Mouse (Mus musculus) heart, adult 2 months (tissue): Measurements from ENCODE around the gene Pcsk6. TPM values are rescaled to one million over a fixed set of nuclear protein-coding genes. Genes with fewer than 3 reads are reported as not detected.
A peak's percentile ranks its signal among the peaks of the same experiment; 100 is the strongest.

Experiments
- DNase-seq, 2 experiments: peaks; one replicate each; pipeline ENCODE4 v3.0.0; 2021
- H3K27ac ChIP-seq: fragments of 200-600 bp; 2 replicates; pipeline ENCODE4 v1.8.1; 2022
- H3K27me3 ChIP-seq: fragments of 200-500 bp; 2 replicates; pipeline ENCODE4 v1.6.1; 2012; ENCODE audit warnings: mild to moderate bottlenecking, low read length, inconsistent platforms, mixed read lengths; ENCODE audit not compliant: control insufficient read depth, insufficient read depth
- H3K36me3 ChIP-seq: fragments of 200-500 bp; 2 replicates; pipeline ENCODE4 v1.6.1; 2012; ENCODE audit warnings: low read length, inconsistent platforms; ENCODE audit not compliant: control insufficient read depth, insufficient read depth
- H3K4me1 ChIP-seq: fragments of 200-500 bp; 2 replicates; pipeline ENCODE4 v1.6.1; 2011; ENCODE audit warnings: low read length; ENCODE audit not compliant: control insufficient read depth, insufficient read depth
- H3K4me3 ChIP-seq: fragments of 200-600 bp; 2 replicates; pipeline ENCODE4 v1.8.1; 2022
- H3K79me2 ChIP-seq: fragments of 200-500 bp; replicated peaks from 2 replicates; pipeline ENCODE4 v1.6.1; 2012; ENCODE audit warnings: mild to moderate bottlenecking, inconsistent platforms, low read length, moderate library complexity, mixed read lengths; ENCODE audit not compliant: control insufficient read depth, insufficient read depth
- H3K9ac ChIP-seq: fragments of 200-500 bp; 2 replicates; pipeline ENCODE4 v1.6.1; 2012; ENCODE audit warnings: low read depth, mild to moderate bottlenecking, control low read depth, inconsistent platforms, low read length, mixed read lengths
- CTCF ChIP-seq: fragments of 200-600 bp; IDR thresholded peaks from 2 replicates; pipeline ENCODE4 v1.8.1; 2022; ENCODE audit warnings: antibody characterized with exemption, mild to moderate bottlenecking, moderate library complexity
- EP300 ChIP-seq: fragments of 200-500 bp; IDR thresholded peaks from 2 replicates; pipeline ENCODE4 v1.6.1; 2011; ENCODE audit warnings: low read depth, low read length, control low read depth; ENCODE audit not compliant: insufficient read depth
- POLR2A ChIP-seq: fragments of 200-500 bp; IDR thresholded peaks from 2 replicates; pipeline ENCODE4 v1.6.1; 2011; ENCODE audit warnings: mild to moderate bottlenecking, low read depth, low read length, control low read depth; ENCODE audit not compliant: insufficient read depth
- WGBS: fragments of 180-500 bp; shearing (Covaris S2); methylation state at CpG from one replicate; pipeline ENCODE4 v1.1.7; 2018; 5-methylcytosine and 5-hydroxymethylcytosine counted together
- intact Hi-C: fragments of 180-260 bp; cut with DNase I; formaldehyde crosslinking; loops from one replicate; pipeline ENCODE4 v1.15.1; 2025
- polyA plus RNA-seq: library from polyadenylated mRNA; depleted of rRNA; stranded (reverse); fragments of >200 nt; gene quantifications from 2 replicates; pipeline ENCODE4 v1.2.3, GENCODE M21; 2012; rRNA removed
- total RNA-seq, 2 experiments: library from RNA; stranded (reverse); gene quantifications; 2 replicates each; pipeline ENCODE4 v1.2.3; 2021

Gene Pcsk6
- total and polyA plus RNA-seq, 3 experiments, result 27.9 to 44.0 (median 36.0) TPM

- H3K9ac ChIP-seq, result no peak overlapping the region
- intact Hi-C loops, result no loop called here
- no peaks in the 10 kb centered on the region for H3K27me3 ChIP-seq
- 91% methylated on average over 11 of the region's 11 CpGs for WGBS
- TF ChIP-seq POLR2A (no peak), CTCF (no peak), EP300 (no peak)
- DNase-seq, result no peak
- no peak overlapping the region for H3K4me3 ChIP-seq
- no peaks in the 10 kb centered on the region for H3K4me1 ChIP-seq
- no peak overlapping the region for H3K27ac ChIP-seq
- no peaks in the 10 kb centered on the region for H3K79me2 ChIP-seq
- no peaks in the 10 kb centered on the region for H3K36me3 ChIP-seq
Measured at GRCm38 (mm10) chr7:66090676-66091190, 229.2 kb downstream of the Pcsk6 start.

GRCm38 (mm10) chr7:66091553-66091952, 230.0 kb downstream of the Pcsk6 start:
- Histone ChIP-seq H3K9ac (no peak overlapping the region), H3K27ac (no peak overlapping the region), H3K27me3 (no peaks in the 10 kb centered on the region), H3K79me2 (no peaks in the 10 kb centered on the region), H3K4me3 (no peak overlapping the region), H3K36me3 (no peaks in the 10 kb centered on the region), H3K4me1 (no peaks in the 10 kb centered on the region)
- TF ChIP-seq CTCF (no peak), POLR2A (no peak), EP300 (no peak)
- intact Hi-C loops, result no loop called here
- 83% methylated on average over 7 of the region's 7 CpGs for WGBS
- no peak for DNase-seq

DNA sequence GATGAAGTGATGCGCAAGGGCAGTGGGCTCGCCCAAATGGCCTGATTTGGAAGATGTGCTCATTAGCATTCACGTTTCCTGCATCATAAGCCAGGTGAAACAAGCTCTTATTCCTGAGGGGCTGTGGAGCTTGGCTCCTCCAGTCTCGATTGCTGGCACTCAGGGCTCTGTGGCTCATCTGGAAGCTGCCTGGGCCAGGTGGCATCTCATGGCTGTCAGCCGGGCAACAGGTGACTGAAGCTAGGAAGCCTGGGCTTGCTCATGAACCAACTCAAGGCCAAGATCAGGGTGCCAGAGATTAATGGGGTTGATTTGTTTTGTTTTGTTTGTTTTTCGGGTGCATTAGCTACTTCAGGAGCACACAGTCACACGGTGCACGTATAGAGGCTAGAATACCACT, 231.1 kb downstream of the Pcsk6 start:
- Histone ChIP-seq H3K4me1 (no peaks in the 10 kb centered on the region), H3K36me3 (no peaks in the 10 kb centered on the region), H3K27me3 (no peaks in the 10 kb centered on the region), H3K9ac (no peak overlapping the region), H3K27ac (no peak overlapping the region), H3K79me2 (no peaks in the 10 kb centered on the region), H3K4me3 (no peak overlapping the region)
- intact Hi-C loops, result no loop called here
- WGBS, result 94% methylated on average over 8 of the region's 8 CpGs
- DNase-seq, result no peak
- TF ChIP-seq CTCF (no peak), POLR2A (no peak), EP300 (no peak)

DNA sequence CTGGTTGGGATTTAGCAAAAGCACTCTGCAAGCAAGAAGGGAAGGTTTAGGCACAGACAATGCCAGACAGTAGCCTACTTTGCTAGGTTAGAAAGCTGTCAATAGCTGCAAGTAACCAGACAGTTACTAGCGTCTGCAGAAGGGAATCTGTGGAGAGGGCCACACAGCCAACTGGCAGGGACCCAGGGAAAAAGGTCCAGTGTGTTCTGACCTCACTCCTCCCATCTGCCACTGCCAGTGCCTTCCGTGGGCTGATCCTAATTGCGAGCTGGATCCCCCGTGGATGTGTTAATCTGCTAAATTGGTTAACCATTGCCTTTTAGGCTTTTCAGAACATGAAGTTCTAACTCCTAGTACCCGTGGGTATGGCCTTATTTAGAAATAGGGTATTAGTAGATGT, 232.6 kb downstream of the Pcsk6 start:
- Histone ChIP-seq H3K27me3 (no peaks in the 10 kb centered on the region), H3K4me3 (no peak overlapping the region), H3K4me1 (no peaks in the 10 kb centered on the region), H3K9ac (no peak overlapping the region), H3K27ac (no peak overlapping the region), H3K79me2 (no peaks in the 10 kb centered on the region), H3K36me3 (no peaks in the 10 kb centered on the region)
- 52% methylated on average over 5 of the region's 5 CpGs for whole genome bisulfite sequencing
- TF ChIP-seq EP300 (no peak), CTCF (no peak), POLR2A (no peak)
- peak in 1 of 2 experiments; percentile 29 for DNase-seq
- intact Hi-C loops, result no loop called here

DNA sequence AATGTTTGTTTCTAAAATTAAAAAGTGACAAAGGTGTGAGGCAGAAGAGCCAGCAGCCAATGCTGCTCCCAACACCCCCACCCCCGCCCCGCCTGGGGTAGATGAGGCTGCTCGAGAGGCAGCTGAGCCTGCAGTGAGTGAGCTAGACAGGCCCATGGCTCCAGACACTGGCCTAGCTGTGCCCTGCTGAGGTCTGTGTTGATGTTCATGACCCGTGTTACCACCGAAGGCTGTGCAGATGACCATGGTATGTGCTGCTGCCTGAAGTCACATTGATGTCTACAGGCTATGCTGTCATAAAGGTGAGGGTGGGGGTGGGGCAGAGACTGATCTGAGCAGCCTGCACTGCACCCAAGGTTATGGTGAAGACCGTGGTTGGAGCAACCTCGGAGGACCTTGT, 237.3 kb downstream of the Pcsk6 start:
- Histone ChIP-seq H3K4me1 (no peaks in the 10 kb centered on the region), H3K27ac (no peak overlapping the region), H3K36me3 (no peaks in the 10 kb centered on the region), H3K27me3 (no peaks in the 10 kb centered on the region), H3K79me2 (no peaks in the 10 kb centered on the region), H3K9ac (no peak overlapping the region), H3K4me3 (no peak overlapping the region)
- TF ChIP-seq POLR2A (no peak), CTCF (no peak), EP300 (no peak)
- 88% methylated on average over 7 of the region's 7 CpGs for WGBS
- intact Hi-C loops, result no loop called here
- no peak for DNase-seq

Other genes with a start within 250 kb of the Pcsk6 start
- 10 to 100 TPM; 29.8 to 33.4 TPM for gene Tarsl2, start 216.8 kb upstream of the Pcsk6 start, total RNA-seq
- gene Tarsl2, start 216.8 kb upstream of the Pcsk6 start, polyA plus RNA-seq, result 9.8 and 16.3 TPM in 2 replicates
- gene Tm2d3, start 170.6 kb upstream of the Pcsk6 start, total RNA-seq, result 10 to 100 TPM; 21.2 to 24.0 TPM
- 51.2 and 90.8 TPM in 2 replicates for gene Tm2d3, start 170.6 kb upstream of the Pcsk6 start, polyA plus RNA-seq
- not detected for gene Gm45213, start 181.9 kb downstream of the Pcsk6 start, total RNA-seq
- not detected in 2 replicates for gene Gm45213, start 181.9 kb downstream of the Pcsk6 start, polyA plus RNA-seq
- 10 to 100 TPM; 21.7 to 22.3 TPM for gene Snrpa1, start 197.3 kb downstream of the Pcsk6 start, total RNA-seq
- 9.3 and 17.8 TPM in 2 replicates for gene Snrpa1, start 197.3 kb downstream of the Pcsk6 start, polyA plus RNA-seq
- gene Selenos, start 217.9 kb downstream of the Pcsk6 start, total RNA-seq, result 10 to 100 TPM; 34.1 to 43.7 TPM
- 32.5 and 43.5 TPM in 2 replicates for gene Selenos, start 217.9 kb downstream of the Pcsk6 start, polyA plus RNA-seq
- gene Chsy1, start 247.8 kb downstream of the Pcsk6 start, total RNA-seq, result 10 to 100 TPM; 12.3 to 13.4 TPM
- 4.8 and 7.5 TPM in 2 replicates for gene Chsy1, start 247.8 kb downstream of the Pcsk6 start, polyA plus RNA-seq